Mouse (Mus musculus): ENCODE results near the gene Lrrc36. TPM values are rescaled to one million over a fixed set of nuclear protein-coding genes. Genes with fewer than 3 reads are reported as not detected.

Lrrc36 gene
- polyA plus RNA-seq, 1 experiment from 2014 or later = 3.1 TPM

DNA sequence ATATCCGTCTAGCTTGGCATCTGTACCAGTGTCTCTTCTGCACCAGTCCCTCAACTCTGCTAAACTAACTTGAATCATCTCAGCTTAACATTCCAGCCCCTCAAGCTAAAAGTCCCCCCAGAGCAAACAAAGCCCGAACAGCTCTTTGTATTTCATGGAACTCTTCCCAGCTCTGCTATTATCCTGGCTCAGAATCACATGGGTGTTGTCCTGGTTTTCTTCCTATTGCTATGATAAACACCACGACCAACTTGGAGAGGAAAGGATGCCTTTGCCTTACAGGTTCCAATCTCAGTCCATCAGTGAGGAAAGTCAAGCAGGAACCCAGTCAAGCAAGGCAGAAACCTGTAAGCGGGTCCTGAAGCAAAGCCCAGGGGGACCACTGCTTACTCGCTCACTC is 20.1 kb downstream of the Lrrc36 start:
- peak overlapping the region; percentile 67 for H3K27ac ChIP-seq

DNA sequence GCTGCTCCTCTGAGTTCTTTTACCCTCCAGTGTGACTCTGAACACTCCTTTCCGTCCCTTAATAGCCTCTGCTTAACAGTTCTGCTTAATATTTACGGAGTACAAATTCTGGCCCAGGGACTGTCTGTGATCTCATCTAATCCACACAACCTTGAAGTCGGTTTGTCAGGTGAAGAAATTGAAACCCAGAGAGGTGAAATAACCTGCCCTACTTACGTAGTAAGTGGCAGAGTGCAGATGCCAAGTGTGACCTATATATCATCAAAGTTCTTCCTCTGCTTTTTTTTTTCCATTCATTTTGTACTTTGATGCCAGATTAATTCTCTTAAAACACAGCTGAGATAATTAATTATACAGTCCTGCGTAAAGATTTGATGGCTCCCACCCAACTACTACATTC is 20.8 kb downstream of the Lrrc36 start:
- Histone ChIP-seq H3K9ac (no peak overlapping the region), H3K4me3 (no peak overlapping the region), H3K27me3 (no peaks in the 10 kb centered on the region), H3K36me3 (no peaks in the 10 kb centered on the region), H3K27ac (no peak overlapping the region; the same call in 1 of the 2 replicates), H3K4me2 (replicated peaks) (no peak overlapping the region), H3K9me3 (replicated peaks) (no peaks in the 10 kb centered on the region), H3K4me1 (peaks cover 23% of the 10 kb centered on the region)
- no peak for ATAC-seq (ENCODE audit: low FRiP score)
- WGBS = 77% methylated on average over 5 of the region's 5 CpGs

More for the DNA sequence above, 20.1 kb downstream of the Lrrc36 start:
- Histone ChIP-seq H3K9ac (no peak overlapping the region), H3K27me3 (no peaks in the 10 kb centered on the region), H3K36me3 (no peaks in the 10 kb centered on the region), H3K4me2 (replicated peaks) (no peak overlapping the region), H3K4me1 (peaks cover 23% of the 10 kb centered on the region), H3K4me3 (no peak overlapping the region), H3K9me3 (replicated peaks) (no peaks in the 10 kb centered on the region)
- WGBS = 42% methylated on average over 5 of the region's 5 CpGs
- no peak for ATAC-seq (ENCODE audit: low FRiP score)

DNA sequence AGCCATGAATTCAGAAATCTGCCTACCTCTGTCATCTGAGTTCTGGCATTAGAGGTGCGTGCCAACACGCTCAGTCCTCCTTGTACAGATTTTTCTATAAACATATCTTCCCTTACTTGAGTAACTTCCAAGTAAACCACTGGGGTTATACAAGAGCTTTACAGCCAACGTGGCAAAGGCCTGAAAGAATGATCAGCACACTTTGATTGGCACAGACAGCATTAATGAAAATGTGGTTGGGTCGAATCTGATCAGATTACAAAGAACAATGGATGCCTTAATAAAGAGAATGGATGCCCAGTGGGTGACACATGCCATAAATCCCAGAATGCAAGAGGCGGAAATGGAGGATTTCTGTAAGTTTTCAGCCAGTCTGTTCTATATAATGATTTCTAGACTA is 22.8 kb downstream of the Lrrc36 start:
- H3K27me3 ChIP-seq = no peaks in the 10 kb centered on the region
- no peaks in the 10 kb centered on the region for H3K36me3 ChIP-seq
- no peak overlapping the region for H3K4me3 ChIP-seq
- no peak overlapping the region for H3K4me2 ChIP-seq (replicated peaks)
- peaks cover 23% of the 10 kb centered on the region for H3K4me1 ChIP-seq
- no peak overlapping the region for H3K27ac ChIP-seq
- H3K9ac ChIP-seq = no peak overlapping the region
- 76% methylated on average over 5 of the region's 5 CpGs for WGBS
- no peak for ATAC-seq (ENCODE audit: low FRiP score)
- no peaks in the 10 kb centered on the region for H3K9me3 ChIP-seq (replicated peaks)

DNA sequence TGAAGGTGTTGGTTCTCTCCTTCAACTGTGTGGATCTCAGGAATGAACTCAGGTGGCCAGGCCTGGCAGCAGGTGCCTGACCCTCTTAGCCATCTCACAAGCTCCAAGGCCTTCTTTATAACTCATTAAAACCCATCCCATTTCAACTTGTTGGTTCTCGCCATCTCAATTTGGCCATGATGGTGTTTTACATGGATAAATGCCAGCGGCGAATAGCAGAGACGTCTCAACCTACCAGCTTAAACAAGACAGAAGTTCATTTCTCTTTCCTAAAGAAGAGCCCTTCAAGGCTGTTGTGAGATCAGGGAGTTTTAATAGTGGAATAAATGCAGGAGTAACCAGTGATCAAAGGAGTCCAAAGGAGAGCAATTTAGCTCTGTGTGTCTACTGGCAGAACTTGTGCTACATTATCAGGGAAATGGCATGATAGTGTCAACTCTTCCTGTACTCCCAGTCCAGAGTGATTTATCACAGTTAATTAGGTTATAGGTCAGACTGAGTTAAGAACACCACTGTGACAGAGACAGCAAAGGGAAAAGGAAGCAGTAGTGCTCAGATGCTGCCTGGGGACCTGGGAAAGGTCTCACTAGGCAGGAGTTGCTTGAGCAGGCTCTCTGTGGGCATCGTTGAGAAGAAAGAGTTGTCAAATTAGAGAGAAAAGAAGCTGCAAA is 23.8 kb downstream of the Lrrc36 start:
- Histone ChIP-seq H3K4me1 (peaks cover 18% of the 10 kb centered on the region), H3K9ac (no peak overlapping the region), H3K36me3 (no peaks in the 10 kb centered on the region), H3K4me3 (no peak overlapping the region), H3K27ac (no peak overlapping the region), H3K9me3 (replicated peaks) (no peaks in the 10 kb centered on the region), H3K4me2 (replicated peaks) (no peak overlapping the region), H3K27me3 (no peaks in the 10 kb centered on the region)
- WGBS = 87% methylated on average over 5 of the region's 5 CpGs
- ATAC-seq (ENCODE audit: low FRiP score) = no peak

DNA sequence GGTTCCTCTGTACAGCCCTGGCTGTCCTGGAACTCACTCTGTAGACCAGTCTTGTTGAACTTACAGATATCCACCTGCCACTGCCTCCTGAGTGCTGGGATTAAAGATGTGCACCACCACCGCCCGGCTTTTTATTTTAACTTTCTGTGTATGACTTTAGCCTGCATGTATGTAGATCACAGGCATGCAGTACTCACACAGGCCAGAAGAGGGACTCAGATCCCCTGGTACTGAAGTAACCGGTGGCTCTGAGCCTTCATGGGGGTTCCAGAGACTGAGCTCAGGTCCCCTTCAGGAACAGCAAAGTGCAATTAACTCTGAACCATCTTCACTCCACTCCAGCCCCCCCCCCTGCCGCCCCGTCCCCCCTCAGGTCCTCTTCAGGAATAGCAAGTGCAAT is 25.5 kb downstream of the Lrrc36 start:
- WGBS = 33% methylated on average over 5 of the region's 5 CpGs
- Histone ChIP-seq H3K4me1 (peaks cover 3% of the 10 kb centered on the region), H3K36me3 (no peaks in the 10 kb centered on the region), H3K27me3 (no peaks in the 10 kb centered on the region), H3K4me3 (no peak overlapping the region), H3K4me2 (replicated peaks) (no peak overlapping the region), H3K9me3 (replicated peaks) (no peaks in the 10 kb centered on the region), H3K27ac (no peak overlapping the region), H3K9ac (no peak overlapping the region)
- ATAC-seq (ENCODE audit: low FRiP score) = no peak

DNA sequence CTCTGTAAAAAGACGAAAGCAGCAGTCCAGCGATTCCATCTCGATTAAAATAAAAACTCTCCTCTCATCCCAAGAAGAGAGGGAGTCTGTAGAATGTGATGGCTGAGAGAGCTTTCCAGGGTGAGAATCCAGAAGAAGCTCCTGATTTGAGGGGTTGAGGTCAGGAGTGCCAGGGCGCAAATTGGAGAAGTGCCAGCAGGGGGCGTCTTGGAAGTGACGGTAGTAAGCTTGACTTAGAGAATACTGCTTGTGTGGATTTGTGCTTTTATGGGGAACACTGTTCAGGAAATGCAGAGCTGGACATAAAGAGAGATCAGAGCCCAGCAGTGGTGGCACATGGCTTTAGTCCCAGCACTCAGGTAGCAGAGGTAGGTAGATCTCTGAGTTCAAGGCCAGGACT is 28.1 kb downstream of the Lrrc36 start:
- no peaks in the 10 kb centered on the region for H3K36me3 ChIP-seq
- H3K27ac ChIP-seq = no peak overlapping the region
- H3K9ac ChIP-seq = no peak overlapping the region
- H3K4me1 ChIP-seq = peaks cover 12% of the 10 kb centered on the region
- H3K4me3 ChIP-seq = no peak overlapping the region
- 10% methylated on average over 6 of the region's 6 CpGs for WGBS
- H3K9me3 ChIP-seq (replicated peaks) = no peaks in the 10 kb centered on the region
- ATAC-seq (ENCODE audit: low FRiP score) = no peak
- no peak overlapping the region for H3K4me2 ChIP-seq (replicated peaks)
- no peaks in the 10 kb centered on the region for H3K27me3 ChIP-seq

DNA sequence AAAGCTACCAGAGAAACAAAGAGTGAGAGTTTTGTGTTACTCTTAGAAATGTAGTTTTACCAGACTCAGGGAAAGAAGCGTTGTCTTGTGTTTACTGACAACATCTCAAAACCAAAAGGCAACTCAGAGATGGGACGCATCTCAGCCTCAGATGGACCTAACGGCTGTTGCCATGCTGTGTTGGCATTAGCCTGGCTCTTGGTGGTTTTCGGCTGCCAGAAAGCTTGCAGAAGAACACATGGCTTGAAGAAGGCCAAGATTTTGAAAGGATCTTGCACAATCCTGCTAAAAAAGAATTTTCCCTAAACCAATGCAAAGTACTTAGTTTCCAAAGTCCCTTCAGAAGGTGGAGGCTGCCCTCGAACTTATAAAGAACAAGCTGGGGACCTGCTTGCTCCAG is 29.3 kb downstream of the Lrrc36 start:
- Histone ChIP-seq H3K36me3 (no peaks in the 10 kb centered on the region), H3K4me3 (no peak overlapping the region), H3K4me1 (peaks cover 12% of the 10 kb centered on the region), H3K27me3 (no peaks in the 10 kb centered on the region), H3K9me3 (replicated peaks) (no peaks in the 10 kb centered on the region), H3K27ac (no peak overlapping the region), H3K9ac (no peak overlapping the region), H3K4me2 (replicated peaks) (no peak overlapping the region)
- ATAC-seq (ENCODE audit: low FRiP score) = no peak
- WGBS = 92% methylated on average over 5 of the region's 5 CpGs

DNA sequence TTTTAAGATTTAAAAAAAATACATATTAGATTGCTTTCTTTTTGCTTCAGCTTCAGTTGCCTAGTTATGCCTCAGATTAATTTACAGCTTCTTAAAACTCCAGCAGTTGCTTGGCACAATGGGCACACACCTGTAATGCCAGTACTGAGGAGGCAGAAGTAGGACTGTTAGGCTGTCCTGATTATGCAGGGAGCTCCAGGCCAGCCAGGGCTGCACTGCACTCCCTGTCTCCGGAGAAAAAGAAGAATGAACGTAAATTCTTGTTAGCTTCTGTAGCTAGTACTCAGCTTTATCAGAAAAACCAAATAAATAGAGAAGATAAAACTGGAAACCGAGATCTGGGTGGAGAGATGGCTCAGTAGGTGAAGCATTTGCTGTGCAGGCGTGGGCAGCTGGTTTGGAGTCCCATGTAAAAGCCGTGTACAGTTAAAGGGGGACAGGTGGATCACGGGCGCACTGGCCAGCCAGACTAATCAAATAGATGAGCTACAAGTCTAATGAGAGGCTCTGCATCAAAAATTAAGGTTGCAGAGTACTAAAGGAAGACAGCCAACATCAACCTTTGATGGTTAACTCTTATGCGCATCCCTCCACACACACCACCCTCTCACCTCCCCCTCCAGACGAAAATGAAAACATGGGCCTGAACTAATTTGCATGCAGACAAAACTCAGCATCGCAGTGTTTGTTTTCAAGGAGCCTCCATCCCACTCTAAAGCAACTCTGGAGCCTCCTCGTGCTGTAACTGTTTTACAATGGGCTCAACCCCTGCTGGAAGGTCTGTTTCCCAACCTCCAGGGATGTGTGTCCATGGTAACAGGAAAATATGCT is 32.1 kb downstream of the Lrrc36 start:
- ATAC-seq (ENCODE audit: low FRiP score) = peak; percentile 90
- WGBS = 15% methylated on average over 11 of the region's 11 CpGs
- peak overlapping the region; percentile 34 for H3K4me2 ChIP-seq (replicated peaks)
- H3K27ac ChIP-seq = peak overlapping the region; percentile 84
- H3K9me3 ChIP-seq (replicated peaks) = no peaks in the 10 kb centered on the region
- H3K4me3 ChIP-seq = no peak overlapping the region
- H3K9ac ChIP-seq = no peak overlapping the region
- H3K4me1 ChIP-seq = peaks cover 12% of the 10 kb centered on the region
- no peaks in the 10 kb centered on the region for H3K27me3 ChIP-seq
- H3K36me3 ChIP-seq = no peaks in the 10 kb centered on the region

DNA sequence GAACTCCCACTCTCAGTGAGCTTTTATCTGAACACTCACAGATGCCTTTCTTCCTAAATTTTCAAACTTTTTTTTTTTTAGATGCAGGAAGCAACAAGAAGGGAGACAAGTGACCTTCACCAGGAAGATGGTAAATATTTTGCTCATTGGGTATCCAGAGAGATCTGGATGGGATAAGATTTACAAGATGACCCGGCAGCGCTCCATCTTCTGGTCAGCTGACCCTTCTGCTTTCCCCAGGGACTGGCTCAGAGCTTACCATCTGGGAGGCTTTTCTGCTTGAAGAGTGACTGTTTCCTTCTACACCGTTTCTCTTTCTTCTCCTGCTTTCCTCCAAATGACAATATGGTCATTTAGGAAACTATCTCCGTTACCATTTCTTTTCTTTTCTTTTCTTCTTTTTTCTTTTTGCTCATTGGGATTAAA is 32.8 kb downstream of the Lrrc36 start:
- Histone ChIP-seq H3K27me3 (no peaks in the 10 kb centered on the region), H3K9me3 (replicated peaks) (no peaks in the 10 kb centered on the region), H3K4me3 (no peak overlapping the region), H3K27ac (peak overlapping the region; percentile 84), H3K4me2 (replicated peaks) (peak overlapping the region; percentile 34), H3K4me1 (peaks cover 14% of the 10 kb centered on the region), H3K9ac (no peak overlapping the region), H3K36me3 (no peaks in the 10 kb centered on the region)
- 9% methylated on average over 4 of the region's 4 CpGs for WGBS
- peak; percentile 82 for ATAC-seq (ENCODE audit: low FRiP score)

DNA sequence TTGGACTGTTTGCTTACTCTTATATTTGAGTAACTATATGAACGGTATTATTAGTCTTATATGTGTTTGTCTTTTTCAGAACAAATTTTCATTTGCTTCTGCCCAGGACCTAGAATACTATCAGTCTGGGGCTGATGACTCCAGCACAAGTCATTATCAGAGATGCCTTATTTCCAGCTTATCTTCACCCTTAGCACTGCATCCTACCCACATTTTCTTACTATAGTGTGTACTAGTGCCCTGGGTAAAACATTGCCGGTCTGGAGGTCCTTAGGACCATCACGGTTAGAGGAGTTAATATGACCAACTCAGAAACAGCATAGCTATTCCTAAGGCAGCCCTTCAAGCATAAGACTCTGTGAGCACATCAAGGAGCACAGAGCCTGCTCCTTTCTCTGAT is 34.8 kb downstream of the Lrrc36 start:
- Histone ChIP-seq H3K36me3 (no peaks in the 10 kb centered on the region), H3K27me3 (no peaks in the 10 kb centered on the region), H3K9me3 (replicated peaks) (no peaks in the 10 kb centered on the region), H3K4me1 (peaks cover 24% of the 10 kb centered on the region), H3K27ac (no peak overlapping the region), H3K4me3 (no peak overlapping the region), H3K4me2 (replicated peaks) (no peak overlapping the region), H3K9ac (no peak overlapping the region)
- no peak for ATAC-seq (ENCODE audit: low FRiP score)
- 93% methylated on average over 3 of the region's 3 CpGs for WGBS

DNA sequence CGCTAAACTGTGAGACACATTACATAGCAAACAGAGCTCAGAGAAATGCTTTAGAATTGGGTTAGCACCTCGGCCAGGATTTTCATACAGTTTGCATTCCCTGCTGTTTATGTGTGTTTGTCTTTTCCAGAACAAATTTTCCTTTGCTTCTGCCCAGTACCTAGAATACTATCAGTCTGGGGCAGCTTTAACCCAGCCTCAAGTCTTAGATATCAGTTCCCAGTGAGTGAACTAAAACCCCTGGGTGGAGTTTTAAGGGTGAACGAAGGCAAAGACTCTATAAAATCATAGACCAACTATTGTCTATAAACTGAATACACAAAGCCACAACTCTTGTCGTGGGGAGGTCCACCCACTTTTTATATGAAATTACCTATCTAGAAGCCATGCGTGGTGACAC is 35.2 kb downstream of the Lrrc36 start:
- no peak overlapping the region for H3K27ac ChIP-seq
- no peak overlapping the region for H3K4me3 ChIP-seq
- H3K36me3 ChIP-seq = no peaks in the 10 kb centered on the region
- WGBS = 90% methylated on average over 5 of the region's 5 CpGs
- no peak overlapping the region for H3K4me2 ChIP-seq (replicated peaks)
- H3K27me3 ChIP-seq = no peaks in the 10 kb centered on the region
- no peak overlapping the region for H3K9ac ChIP-seq
- H3K9me3 ChIP-seq (replicated peaks) = no peaks in the 10 kb centered on the region
- ATAC-seq (ENCODE audit: low FRiP score) = no peak
- H3K4me1 ChIP-seq = peaks cover 24% of the 10 kb centered on the region

DNA sequence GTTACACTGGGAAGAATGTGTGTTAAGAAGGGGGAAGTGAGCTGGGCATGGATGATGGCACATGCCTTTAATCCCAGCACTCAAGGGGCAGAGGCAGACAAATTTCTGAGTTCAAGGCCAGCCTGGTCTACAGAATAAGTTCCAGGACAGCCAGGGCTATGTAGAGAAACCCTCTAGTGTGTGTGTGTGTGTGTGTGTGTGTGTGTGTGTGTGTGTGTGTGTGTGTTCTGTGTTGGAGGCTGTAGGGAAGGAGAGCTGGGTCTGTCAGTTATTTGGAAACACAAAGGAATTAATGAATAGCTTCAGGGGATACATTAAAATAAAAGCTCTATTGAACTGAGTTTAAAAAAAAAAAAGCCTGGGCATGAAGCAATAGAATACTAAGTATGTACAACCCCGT is 37.6 kb downstream of the Lrrc36 start:
- WGBS = 36% methylated on average over 1 of the region's 1 CpGs

More for the DNA sequence above, 37.6 kb downstream of the Lrrc36 start:
- Histone ChIP-seq H3K36me3 (no peaks in the 10 kb centered on the region), H3K27ac (no peak overlapping the region), H3K4me3 (no peak overlapping the region), H3K9ac (no peak overlapping the region), H3K4me1 (peaks cover 15% of the 10 kb centered on the region), H3K27me3 (no peaks in the 10 kb centered on the region), H3K9me3 (replicated peaks) (no peaks in the 10 kb centered on the region), H3K4me2 (replicated peaks) (no peak overlapping the region)
- peak; percentile 53; the same call in 1 of the 2 replicates for ATAC-seq (ENCODE audit: low FRiP score)
